Mouse (Mus musculus) ZHBTc4 (cell line): ENCODE data around the gene Baiap3.

Experiments used
- DNase-seq: peaks from one replicate; pipeline ENCODE4 v3.0.0-alpha.2; 2011; ENCODE audit warnings: low read depth, low spot score

Baiap3 gene

DNA sequence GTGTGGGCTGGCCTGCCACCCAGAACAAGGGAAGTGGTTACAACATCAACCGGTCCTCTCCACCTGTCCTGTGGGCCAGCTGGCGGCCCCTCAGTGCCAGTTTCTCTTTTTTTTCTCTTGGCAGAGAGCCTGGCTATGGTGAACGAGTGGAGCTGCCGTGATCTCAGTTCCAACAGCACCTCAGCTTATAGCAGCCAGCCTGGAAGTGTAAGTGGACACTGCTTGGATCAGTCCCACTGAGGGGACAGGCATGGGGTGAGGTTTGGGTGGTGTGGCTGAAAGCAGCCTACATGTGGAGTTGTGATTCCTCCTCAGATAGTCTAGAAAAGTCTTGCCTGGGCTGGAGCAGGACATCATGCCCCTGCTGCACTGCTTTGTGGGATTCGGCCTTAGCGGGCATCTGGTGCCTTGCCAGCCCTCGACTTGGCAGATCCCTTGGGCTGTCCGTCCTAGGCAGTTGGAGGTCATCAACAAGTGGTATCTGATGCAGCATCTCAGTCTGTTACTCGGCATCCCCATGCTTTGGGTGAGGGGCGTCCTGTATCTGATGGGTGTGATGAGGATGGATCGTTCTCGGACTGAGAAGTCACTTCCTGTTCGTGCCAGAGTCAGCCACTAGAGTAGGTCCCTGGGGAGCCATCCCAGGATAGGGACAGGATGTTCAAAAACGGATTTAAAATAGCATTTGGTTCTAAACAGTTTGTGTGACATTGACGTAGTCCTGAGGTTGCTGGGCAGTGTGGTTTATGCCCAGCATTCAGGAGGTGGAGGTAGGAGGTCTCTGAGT is 45.3 kb downstream of the Baiap3 start:
- no peak for DNase-seq

- DNase-seq: no peak
Measured at GRCm38 (mm10) chr17:25210006-25210405, 46.2 kb downstream of the Baiap3 start.

GRCm38 (mm10) chr17:25202401-25202800 is 53.8 kb downstream of the Baiap3 start:
- DNase-seq: peak; percentile 67
